Mouse (Mus musculus): ENCODE data around the gene Sp6. TPM values are rescaled to one million over a fixed set of nuclear protein-coding genes. Genes with fewer than 3 reads are reported as not detected.

The Sp6 gene
- total RNA-seq, 2 experiments from 2014 or later: 0.78 to 1.2 TPM

DNA sequence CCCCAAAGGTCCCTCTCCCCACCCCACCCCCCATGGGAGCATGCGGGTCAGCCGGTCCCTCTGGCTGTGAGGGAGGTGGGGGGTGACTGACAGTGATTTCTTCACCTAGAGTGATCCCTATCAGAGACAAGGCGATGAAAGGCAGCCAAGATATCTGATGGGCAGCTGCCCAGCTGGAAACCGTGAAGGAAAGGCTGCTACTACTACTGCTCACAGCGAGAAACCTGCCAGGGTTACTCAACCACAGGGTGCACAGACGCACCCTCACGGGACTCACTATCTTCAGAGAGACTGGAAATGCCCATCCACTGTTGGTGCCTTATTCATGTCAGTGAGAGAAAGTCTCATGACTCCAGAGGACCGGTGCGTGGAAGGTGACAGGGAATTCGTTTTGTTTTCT, 11.8 kb downstream of the Sp6 start:
- DNase-seq: no peak

DNA sequence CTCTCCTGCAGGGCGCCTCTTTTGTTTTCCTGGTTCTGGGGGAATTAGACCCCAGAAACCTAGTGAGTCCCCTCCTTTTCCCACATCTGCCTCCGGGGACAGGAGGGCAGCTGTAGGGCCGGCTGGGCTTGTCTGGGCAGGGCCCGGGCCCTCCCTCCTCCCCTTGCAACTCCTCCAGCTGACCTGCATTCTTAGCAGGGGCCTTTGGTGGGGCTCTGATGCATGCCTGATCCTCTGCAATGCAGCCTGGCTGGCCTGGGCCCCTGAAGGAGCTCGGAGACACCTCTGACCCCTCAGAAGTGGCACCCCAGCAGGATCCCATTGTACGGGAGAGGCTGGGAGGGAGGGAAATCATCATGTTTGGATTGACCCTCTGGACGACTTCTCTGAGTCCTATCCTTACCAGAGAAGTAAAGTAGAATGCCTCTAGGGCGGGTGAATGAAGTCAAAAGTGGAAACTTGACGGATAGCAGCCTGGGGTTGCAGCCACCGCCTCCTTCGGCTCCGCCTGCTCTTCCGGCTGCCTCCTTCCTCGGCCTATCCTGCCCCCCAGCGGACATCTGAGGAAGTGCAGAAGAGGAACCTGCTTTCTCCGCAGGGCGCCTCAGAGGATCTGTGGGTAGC, 12.6 kb downstream of the Sp6 start:
- DNase-seq: peak; percentile 78

DNA sequence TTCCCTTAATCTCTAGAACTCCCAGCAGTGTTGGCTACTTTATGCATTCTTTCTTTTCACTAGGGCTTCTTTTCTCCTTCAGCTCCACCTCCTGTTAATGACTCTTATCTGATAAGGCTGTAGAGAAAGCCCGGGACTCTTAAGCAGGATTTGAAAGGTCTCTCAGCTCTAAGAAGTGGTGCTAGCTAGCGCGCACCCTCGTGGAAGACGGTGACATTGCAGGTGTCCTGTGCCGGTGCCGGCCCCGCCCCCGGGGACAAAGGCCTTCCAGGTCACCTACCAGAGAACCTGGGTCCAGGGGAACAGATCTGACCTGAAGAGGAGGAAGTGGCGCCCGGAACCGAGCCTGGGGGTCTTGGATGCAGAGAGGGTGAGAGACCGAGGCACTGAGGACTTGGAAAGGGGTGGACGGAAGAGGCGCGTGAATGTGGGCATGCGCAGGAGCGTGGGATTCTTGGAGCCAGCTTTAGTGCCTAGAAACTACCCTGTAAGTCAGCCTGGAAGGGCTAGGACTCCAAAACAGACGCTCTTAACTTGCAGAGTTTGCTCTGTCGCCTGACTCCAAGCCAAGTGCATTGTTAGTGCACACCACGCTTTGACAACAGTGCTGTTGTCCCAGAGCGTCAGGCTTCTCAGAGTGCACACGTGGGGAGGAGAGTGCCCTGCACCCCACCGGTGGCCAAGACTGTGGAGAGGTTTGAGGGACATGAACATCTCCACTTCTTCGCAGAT, 16.7 kb downstream of the Sp6 start, which contains the start of gene Scrn2:
Gene Scrn2 (plus strand): TSS at position 253 of the 732 bp plus-strand sequence.
- peak; percentile 75 to 79 for DNase-seq

- DNase-seq: no peak
Measured at GRCm38 (mm10) chr11:97030426-97030825, 17.2 kb downstream of the Sp6 start.

DNA sequence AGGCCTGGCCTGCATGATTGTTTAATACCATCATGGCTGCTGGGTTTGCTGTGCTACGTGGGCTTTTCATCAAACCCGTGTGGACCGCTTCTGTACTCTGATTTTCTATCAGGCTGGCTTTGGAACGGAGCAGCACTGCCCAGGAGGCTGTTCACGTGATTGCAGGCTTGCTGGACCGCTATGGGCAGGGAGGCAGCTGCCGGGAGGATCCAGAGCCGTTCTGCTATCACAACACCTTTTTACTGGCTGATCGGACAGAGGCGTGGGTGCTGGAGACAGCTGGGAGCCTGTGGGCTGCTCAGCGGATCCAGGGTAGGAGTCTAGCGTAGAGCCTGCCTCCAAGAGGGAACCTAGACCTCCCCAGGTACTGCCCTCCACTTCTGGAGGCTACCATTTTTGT, 18.8 kb downstream of the Sp6 start:
- DNase-seq: no peak

- no peak for DNase-seq
Measured at GRCm38 (mm10) chr11:97032499-97032898, 19.3 kb downstream of the Sp6 start.

DNA sequence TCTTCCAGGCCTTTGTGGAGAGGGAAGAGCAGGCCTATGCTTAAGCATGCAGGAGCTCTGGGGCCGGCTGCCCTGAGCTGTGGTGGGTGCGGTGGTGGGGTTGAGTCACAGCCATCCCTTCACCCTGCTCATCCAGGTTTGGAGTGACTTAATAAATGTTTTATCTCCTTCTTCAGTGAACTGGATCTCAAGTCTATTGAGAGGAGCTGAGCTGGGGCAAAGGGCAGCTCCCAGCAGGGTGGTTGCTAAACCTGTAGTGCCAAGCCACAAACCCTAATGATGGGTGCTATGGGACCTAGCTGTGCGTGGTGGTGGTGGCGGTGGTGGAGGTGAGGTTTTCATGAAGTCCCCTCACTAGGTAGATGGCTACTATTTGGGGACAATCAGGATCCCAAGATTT, 20.6 kb downstream of the Sp6 start:
- no peak for DNase-seq

GRCm38 (mm10) chr11:97036141-97036540, 22.9 kb downstream of the Sp6 start:
- DNase-seq: no peak

DNA sequence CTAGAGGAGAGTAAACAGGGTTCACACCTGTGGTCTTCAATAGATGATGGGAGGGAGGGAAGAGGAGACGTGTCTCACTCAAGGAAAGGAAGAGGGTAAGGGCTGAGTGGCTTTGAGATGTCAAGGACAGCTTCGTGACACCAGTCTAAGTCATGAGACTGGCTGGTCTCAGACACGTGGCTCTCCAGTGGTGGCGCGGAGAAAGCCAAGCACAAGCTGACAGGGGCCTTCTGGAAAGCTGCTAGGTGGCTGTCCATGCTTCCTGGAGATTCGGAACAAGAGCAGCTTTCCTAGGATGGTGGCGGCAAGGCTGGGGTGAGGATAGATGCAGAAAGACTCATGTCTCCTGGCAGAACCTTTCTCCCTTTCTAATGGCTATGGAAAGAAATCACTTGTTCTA, 25.7 kb downstream of the Sp6 start:
- DNase-seq: no peak

GRCm38 (mm10) chr11:97040301-97041021, 27.3 kb downstream of the Sp6 start:
- DNase-seq: no peak

DNA sequence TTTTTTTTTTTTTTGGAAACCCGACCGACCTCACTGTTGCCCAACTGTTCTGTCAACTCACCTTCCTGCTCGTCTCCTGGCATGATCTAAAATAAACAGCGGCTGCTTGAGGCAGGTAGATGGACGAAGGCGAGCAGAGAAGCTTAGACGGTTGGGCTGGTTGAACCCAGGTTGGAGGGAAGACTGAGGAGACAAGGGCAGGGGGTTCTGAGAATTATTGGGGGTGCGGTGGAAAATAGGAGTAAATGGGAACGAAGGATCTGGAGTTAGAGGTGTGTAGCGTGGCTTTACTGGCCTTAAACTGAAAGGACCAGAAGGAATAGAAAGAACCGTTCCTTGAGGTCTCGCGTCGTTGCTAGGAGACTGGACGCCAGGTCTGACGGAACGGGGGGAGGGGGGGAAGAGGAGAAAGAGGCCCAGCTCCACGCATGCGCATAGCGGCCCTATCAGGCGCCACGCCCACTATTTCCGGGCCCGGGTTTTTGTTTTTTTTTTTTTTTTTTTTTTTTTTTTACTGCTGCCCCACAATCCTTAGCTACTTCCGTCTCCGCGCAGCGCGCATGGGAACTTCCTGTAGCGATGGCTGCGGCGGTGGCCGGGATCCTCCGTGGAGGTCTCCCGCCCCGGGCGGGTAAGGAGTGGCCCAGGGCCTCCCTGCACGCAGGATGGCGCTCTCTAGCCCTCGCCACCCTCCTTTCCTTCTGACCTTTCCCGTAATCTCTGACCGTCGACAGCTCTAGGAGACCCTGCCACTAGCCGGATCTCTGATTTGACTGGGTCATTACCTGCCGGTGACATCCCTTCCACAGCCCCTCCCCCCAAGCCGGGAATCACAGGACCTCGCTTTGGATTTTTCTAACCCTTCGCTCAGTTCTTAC, 28.1 kb downstream of the Sp6 start, which contains the start of the genes Lrrc46 and Mrpl10:
Gene Lrrc46 (minus strand): TSS at position 386 of the 878 bp plus-strand sequence.
Gene Mrpl10 (plus strand): TSS at position 539 of the 878 bp plus-strand sequence.
- DNase-seq: peak; percentile 77 to 80

DNA sequence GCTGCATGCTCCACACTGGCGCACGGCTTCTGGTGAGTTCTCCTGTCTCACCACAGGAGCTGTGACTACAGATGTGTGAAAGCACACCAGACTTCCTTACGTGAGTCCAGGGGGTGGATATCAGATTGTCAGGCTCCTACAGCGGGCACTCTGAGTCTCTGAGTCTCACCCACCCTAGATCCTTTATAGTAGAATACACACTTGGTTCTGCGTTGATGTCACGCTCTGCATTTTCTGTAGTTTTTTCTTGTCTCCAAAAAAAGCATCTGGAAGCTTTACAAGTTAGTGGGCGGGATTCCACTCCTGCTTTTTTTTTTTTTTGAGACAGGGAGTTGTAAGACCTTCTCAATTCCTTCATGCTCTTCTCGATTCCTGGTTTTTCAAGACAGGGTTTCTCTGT, 31.7 kb downstream of the Sp6 start:
- no peak for DNase-seq

DNA sequence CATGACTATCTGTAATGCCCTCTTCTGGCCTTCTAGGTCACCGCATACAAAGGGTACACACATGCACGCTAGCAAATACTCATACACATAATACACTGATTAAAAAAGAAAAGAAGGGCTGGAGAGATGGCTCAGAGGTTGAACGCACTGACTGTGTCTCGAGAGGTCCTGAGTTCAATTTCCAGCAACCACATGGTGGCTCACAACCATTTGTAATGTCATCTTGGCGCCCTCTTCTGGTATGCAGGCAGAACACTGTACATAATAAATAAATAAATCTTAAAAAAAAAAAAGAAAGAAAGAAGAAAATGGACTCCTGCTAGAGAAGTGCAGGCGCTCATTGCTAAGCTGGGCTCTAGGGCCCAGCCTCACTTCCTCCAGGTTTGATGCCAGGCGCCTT, 32.7 kb downstream of the Sp6 start:
- DNase-seq: no peak

DNA sequence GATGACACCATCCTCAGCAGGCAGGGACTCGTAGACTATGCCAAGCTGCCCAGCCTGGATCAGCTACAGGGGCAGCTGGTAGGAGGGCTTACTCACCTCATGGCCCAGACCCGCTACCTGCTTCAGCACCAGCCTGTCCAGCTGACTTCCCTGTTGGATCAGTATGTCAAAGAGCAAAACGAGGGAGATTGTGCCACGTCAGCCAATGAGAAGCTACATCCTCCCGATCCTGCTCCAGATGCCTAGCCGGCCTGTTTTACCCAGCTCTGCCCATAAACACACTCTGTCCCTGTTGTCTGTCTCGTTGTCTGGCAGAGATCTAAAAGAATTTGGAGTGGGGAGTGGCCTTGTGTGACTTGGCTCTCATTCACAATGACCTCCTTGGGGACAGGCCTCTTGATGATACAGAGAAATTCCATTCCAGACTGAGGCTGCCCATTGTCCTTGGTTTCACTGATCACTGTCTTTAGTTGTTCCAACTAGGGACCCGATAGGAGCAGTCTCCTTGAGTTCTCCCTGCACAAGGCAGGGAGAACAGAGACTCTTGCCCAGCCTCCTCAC, 35.0 kb downstream of the Sp6 start:
- no peak for DNase-seq

DNA sequence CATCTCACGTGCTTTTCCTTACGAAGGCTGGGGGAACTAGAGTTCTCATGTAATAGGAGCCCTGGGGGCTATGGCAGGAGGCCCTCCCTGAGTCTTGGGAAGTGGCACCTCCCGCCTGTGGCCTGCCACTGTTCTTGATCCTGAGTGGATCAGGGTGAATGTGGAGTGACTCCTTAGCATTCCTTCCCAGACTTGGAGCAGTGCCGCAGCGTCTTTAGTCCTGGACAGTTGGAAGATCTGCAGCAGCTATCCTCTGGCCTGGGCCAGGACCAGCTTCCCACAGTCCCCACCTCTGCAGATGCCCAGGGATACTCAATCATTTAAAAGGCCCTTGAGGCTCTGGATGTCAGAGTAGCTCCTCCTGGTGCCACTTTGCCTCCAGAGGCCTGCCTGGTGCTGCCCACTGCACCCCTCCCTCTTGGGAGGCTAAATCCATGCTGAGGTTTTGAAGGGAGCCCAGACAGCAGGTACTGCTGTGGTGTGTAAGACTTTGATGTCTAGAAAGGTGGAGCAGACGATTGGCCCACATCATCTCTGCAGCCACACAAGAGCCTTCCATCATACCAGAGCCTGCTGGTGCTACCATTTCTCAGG, 36.4 kb downstream of the Sp6 start:
- no peak for DNase-seq

DNA sequence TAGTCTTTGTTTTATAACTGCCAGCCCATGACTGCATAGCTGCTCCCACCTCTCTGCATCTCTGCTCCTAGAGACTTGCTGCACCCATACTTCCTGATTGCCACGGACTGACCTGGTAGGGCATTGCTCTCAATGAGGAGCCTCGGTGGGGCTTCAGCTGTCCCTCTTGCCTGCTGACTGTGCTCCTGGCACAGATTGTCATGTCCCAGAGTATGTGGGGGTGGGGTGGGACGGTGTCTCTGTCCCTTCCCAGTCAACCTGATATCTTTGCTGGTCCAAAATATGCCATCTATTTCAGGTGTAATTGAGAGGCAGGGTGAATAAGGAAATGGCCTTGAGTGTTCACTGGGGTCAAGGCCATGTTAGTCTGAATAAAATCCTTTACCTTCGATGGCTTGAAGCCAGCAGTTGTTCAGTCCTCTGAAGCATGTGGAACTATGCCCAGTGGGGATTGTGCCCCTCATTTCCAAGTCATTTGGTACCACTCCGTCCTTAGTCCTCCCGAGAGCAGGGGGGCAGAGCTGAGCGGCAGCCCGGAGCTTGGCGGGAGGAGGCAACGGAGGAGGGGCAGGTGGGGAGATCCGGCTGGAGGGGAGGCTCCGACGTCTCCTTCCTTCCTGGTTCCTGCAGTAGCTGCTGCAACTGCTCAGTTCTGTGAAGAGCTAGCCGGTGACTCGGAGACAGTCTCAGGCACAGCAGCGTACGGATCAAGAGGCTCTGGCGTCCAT, 37.2 kb downstream of the Sp6 start, which contains the start of gene Osbpl7:
Gene Osbpl7 (plus strand): TSS at position 413 of the 728 bp plus-strand sequence.
- peak; percentile 80 to 83 for DNase-seq

- no peak for DNase-seq
Measured at GRCm38 (mm10) chr11:97050944-97051586, 37.9 kb downstream of the Sp6 start.

GRCm38 (mm10) chr11:97052219-97052646, 39.0 kb downstream of the Sp6 start:
- no peak for DNase-seq

- no peak for DNase-seq
Measured at GRCm38 (mm10) chr11:97063274-97063920, 50.2 kb downstream of the Sp6 start.

DNA sequence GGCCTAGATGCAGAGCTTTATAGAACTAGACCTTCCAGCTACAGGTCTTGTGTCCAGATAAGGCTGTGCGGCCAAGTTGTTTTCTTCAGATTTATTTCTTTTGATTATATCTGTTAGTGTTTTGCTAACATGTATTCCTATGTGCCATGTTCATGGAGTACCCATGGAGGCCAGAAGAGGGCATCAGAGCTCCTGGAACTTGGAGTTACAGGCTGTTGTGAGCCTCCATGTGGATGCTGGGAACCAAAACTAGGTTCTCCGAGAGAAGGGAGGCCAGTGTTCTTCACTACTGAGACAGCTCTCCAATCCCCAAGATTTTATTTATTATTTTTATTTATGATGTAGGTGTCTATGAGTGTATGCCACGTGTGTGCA, 50.7 kb downstream of the Sp6 start:
- DNase-seq: no peak

All from layer of hippocampus, postnatal 36 days (tissue).